Mouse (Mus musculus): ENCODE measurements around the gene Tnni1.

DNA sequence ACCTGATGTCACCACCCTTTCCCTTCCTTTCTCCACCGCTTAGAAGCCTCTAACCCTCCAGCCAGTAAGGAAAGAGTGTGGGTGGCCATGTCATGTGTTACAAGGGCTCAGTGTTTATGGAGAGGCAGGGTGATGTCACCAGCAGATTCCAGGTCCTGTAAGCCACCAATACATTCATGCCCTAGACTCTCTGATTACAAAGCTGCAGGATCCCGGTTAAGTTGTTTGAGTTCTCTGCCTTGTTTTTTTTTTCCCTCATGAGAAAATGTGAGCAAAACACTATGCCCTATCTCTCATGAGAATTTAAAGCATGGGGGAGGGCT lies 15.1 kb upstream of the Tnni1 start:
- TF ChIP-seq CTCF (conservative IDR thresholded peaks at IDR 0.05; ENCODE audit: low read length) (no peak), POU5F1 (IDR thresholded peaks at IDR 0.05; ENCODE audit: borderline replicate concordance, low read length) (no peak), NANOG (IDR thresholded peaks at IDR 0.05; ENCODE audit: borderline replicate concordance, low read length) (no peak)
